Mouse (Mus musculus) regulatory T cell (primary cell): ENCODE measurements at regions not wholly inside any gene's neighbourhood (a gene's known extent, or its start where the extent isn't known, plus 50 kb on each side); places are given as distances from the start of the nearest gene placed in this dataset.
"Not testable (repeated sequence)": the region's sequence is repeated elsewhere in the genome, so short reads cannot be mapped to it uniquely, and the experiment has no call there.

ENCODE experiments used
- in situ Hi-C: fragments of 300-600 bp; cut with MboI, MseI; formaldehyde crosslinking; loops from one replicate; pipeline ENCODE4 v1.15.1; 2025; ENCODE audit warnings: high pct_unique_total_duplicates

DNA sequence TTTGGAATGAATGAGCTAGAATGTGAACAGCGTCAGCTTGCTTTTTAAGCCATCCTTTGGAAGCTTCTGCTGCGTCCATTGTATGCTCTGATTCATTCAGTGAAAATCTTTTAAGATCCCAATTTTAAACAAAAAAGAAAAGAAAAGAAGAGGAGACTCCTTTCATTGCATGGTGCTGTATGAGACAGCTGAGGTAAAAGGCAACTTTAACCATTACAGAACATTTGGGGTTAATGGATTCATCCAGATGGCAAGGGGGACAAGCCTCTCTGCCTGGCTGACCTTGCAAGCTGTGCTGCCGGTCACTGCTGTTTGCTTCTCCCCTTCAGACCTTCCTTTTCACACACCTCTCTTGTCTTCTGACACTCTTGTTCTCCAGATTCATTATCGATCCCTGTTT is 176.0 kb upstream of the Intu start:
- in situ Hi-C loops, result no loop called here

DNA sequence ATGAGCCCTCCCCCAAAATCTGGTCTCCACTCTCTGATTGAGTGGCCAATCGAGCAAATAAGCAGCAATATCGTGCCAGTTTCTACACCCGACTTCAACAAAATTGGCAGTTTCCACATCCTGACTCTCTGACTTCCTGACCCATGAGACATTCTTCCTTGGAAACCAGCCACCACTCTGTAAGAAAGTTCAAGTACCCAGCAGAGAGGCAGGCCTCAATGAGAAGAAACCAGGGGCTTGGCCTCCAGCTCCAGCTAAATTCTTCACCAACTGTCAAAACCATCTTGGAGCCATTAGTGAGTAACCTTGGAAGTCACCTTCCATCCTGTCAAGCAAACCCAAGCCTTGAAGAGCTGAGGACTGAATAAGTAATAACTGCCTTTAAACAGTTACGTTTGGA is 162.7 kb upstream of the Intu start:
- in situ Hi-C loops, result no loop called here

DNA sequence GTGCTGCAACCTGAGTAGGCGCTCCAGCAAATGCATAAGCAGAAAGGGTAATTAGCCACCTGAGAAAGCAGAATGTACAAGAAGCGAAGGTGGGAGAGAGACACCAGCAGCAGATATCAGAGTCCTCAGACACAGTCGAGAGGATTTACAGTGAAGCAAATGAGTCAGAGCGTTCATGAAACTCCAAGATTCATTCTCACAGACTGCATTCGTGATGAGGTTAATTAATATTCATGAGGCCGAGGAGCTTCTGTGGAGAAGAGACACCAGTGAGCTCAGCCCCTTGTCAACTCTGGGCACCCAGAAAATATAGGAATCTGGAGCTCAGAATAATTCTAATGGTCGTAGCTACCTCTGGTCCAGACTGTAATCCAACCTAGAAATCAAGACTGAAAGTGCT is 159.7 kb upstream of the Intu start:
- in situ Hi-C loops, result no loop called here

DNA sequence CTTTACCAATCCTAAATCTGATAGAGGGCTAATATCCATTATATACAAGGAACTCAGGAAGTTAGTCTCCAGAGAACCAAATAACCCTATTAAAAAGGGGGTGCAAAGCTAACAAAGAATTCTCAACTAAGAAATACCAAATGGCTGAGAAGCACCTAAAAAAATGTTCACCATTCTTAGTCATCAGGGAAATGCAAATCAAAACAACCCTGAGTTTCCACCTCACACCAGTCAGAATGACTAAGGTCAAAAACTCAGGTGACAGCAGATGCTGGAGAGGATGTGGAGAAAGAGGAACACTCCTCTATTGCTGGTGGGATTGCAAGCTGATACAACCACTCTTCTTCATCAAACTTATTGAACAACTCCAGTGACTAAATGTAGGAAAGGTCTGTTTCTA is 154.9 kb upstream of the Intu start:
- in situ Hi-C loops, result not testable (repeated sequence)

DNA sequence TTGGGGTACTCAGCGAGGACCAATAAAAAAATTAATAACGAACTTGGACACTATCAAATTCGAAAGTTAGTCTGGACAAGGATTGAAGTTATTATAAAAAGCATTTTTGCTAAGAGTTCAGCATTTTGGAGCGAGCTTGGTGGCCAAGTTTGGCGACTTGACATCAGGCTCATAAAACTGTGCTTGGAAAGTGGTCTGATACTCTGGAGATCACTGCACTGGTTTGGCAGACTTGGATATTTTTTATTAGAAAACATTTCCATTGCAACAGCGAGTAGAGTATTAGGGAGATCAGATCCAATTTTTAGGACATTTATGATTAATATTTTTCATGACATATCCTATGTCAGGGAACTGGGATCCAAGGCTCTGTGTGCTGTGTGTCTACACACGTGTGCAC is 153.7 kb upstream of the Intu start:
- in situ Hi-C loops, result no loop called here

DNA sequence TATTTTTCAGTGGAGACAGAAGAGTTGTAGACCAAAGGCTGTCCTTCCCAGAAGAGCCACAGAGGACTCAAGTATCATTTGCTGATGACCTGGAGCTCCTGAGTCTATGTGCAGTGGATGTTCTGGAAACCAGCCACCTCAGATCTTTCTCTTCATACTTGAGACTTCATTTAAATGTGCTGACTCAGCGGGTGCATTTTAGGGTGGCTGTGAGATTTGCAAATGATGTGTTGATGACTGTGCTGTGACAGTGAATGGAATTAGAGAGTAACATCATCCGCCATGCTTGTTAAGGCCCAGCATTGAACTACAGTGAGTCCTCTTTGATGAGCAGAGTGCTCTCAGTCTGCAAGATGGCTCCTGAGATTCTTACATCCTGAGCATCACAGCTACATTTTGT is 152.0 kb upstream of the Intu start:
- in situ Hi-C loops, result no loop called here

DNA sequence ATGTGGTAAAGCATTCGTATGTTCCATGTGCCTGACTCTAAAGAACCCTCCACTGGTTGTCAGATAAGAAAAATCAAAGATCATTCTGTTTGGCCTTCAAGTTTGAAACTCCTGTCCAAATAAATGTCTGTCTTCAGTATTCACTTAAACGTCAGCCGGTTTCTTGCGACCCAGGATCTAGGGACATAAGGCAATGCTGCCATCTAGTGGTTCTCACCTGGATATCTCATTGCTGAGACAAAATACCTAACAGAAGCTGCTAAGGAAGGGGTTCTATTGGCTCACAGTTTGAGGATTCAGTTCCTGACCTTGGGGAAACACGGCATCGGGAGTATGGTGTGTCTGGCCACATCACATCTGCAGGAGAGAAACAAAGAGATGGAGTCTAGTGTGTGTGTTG is 139.5 kb upstream of the Intu start:
- in situ Hi-C loops, result loop anchor here (5.0 kb wide), 1 partner anchor 1494 kb away; no protein-coding TSS in a partner anchor

DNA sequence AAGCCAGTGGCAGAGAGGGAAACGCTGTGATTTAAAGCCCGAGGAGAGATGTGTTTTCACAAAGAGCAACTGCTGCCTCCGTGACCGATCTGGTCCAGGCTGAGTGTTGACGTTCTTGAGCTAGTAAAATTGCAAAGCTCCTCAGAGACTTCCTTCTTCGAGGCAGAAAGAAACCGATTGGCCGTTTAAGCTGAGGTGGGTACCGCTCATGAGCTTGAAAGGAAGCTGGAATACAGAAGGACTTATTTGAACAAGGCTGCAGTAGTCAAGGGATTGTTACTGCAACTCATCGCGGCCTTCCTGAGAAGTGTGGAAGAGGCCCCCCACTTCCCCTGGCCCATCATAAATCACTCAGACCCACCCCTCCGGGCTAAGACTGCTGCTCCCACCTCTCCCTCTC is 132.9 kb upstream of the Intu start:
- in situ Hi-C loops, result no loop called here

DNA sequence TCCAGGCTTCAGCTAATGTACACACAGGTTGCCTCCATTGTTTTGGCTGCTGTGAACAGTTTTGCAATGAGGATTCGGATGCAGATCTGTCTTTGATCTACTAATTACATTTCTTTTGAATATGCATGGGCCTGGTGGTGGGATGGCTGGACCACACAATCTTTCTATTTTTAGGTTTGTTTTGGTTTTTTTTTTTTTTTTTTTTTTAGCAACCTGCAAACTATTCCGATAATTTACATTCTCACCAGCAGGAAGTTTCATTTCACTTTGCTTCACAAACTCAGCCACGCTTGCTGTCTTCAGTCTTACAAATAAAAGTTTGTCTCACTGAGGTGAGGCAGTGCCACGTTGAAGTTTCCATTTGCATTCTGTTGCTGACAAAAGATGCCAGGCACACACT is 127.7 kb upstream of the Intu start:
- in situ Hi-C loops, result no loop called here

DNA sequence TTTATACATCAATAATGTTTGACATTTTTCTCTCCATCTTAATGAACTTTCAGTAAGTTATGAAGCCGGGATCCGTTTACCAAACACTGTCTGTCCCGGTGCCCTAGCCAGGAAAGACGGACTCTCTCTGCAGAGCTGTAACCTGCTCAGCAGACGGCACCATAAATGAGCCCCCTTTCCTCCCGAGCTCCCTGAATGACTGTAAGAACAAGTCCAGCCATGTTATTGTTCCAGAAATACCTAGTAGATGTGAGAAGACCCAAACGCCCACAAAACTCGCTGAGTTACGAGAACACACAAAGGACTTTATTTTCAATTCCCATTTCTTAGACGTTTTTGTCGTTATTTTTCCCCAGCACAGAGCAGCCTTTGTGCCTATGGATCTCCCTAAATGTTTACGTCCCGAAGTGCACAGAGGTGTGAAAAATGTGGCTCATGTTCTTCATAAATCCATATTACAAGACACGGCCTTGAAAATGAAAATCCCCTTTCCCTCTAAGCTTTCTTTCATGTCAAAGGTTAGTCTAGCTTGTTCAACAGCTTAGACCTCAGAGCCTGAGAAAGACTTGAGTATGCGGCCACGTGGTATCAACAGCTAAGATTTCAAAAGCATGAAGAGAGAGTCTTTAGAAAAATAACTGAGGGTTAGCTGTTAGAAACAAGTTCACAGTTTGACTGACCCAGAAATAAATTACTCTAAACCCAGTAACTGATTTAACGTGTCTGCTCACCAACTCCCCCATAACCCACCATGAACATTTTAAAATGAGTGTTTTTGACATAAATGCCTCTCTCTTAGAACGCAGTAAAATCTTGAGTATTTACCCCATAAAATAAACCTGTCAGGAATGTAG is 125.8 kb upstream of the Intu start:
- in situ Hi-C loops, result no loop called here

DNA sequence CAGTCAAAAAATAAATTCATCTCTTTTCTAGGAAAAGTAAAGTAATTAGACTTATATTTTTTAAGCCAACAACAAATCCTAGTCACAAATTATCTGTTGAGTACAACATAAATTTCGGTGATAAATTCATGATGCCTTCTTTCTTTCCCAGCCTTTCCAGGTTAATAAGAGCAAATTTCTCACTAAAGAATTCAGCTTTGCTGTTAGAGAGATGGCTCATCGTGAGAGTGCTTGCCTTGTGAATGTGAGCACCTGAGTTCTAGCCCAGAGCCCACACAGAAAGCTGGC is 125.2 kb upstream of the Intu start:
- in situ Hi-C loops, result no loop called here

DNA sequence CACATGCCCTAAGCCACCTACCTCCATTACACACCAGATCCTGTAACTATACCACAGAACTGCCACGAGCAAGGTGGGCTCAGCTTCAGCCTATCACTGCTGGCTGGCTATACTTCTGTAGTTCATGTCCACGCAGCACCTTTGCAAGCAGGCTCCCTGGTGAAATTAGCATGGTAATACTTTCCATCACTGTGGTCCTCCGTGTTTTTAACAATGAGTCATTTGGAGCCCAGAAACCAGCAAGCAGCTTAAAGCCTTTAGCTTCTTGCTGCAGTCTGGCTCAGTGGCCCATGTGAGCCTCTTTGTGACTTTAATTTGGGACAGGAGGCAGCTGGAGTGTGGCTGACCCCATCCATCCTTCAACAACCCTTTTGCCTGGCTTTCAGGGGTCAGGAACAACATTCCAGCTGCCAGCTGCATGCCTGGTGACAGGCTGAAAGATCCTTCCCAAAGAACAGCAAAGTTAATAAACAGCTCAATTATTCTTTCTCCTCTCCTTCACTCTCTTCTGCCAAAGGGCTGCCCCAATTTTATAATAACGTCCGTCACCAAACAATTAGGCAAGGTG is 122.1 kb upstream of the Intu start:
- in situ Hi-C loops, result no loop called here

DNA sequence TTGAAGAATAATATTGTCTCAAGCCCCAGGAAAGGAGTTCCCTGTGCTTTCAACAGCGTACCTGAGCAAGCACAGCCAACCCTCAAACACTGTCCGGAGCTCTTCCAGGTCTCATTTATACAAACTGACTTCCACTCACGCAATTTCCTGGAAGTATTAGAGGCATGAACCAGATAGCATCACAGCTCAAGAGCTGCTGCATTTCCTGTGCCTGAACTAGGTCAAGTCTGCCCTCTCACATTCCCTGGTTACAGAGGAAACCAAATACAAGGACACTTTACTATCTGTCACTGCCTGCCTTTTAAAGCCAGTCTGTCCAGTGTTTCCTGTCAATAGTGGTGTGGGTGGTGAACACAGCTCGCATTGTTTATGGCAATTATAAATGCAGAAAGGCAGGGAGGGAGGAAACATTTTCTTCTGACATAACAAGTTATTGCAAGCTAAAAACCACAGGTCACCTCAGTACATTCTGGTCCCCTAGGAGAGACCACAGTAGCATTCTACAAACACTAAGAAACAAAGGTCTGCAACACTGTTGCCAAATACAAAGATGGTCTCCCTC is 120.3 kb upstream of the Intu start:
- in situ Hi-C loops, result no loop called here

DNA sequence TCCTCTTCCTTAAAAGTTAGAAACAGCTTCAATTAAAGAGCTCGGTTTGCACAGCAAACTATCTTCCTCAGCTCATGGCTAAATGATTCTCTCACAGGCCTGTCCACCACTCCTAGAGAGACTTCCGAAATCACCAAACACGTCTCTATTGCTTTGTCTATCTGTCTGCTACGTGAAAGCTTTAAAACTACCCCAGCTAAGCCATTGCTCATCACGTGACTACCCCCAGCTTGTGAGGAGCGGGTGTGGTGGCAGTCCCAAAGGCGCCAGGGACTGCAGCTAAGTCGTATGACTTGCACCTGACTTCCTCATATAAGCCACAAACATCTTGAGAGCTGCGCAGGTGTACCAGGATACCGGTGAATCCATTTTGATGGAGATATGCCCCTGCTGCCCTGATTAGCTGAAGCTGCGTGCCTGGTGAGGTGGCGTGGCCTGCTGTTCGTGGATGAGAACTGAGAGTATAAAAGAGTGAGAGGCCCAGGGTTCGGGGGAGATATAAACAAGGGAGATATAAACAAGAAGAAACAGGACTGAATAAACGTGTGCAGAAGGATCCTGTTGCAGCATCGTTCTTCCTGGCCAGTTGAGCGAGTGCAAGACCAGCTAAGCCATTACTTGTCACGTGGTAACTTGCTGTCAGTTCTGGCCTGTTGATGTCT is 105.8 kb upstream of the Intu start:
- in situ Hi-C loops, result not testable (repeated sequence)

DNA sequence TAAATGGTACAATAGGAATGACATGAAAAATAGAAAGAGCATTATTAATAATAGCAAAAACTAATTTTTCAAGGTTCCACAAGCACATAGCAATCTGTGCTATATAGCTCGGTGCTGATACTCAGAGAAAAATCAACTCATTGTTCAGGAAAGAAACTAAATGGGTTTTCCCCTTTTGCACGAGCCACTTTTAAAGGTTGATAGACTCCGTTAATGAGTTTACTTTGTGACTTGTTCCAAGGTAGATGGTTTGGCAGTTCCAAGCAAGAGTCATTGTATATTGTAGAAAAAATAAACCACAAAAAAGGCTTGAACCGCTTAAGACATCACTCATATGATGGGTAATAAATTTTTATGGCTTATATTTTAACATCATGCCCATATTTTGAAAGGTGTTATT is 105.0 kb upstream of the Intu start:
- in situ Hi-C loops, result no loop called here

DNA sequence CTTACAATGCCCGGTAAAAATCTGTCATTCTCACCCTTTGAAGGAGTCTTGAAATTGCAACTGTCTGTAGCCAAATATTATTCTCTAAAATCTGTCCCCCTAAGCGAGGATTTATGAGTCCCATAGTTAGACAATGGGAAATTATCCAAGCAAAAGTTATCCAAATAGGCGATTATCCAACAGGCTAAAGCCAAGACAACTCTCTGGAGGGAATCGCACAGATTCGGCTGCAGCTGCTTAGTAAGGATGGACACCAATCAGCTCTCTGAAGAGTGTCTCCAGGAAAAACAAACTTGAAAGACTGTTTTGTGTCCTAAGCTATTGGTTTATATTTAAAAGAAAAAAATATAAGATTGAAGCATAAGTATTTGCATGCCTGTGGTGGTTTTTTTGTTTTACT is 103.1 kb upstream of the Intu start:
- in situ Hi-C loops, result no loop called here

DNA sequence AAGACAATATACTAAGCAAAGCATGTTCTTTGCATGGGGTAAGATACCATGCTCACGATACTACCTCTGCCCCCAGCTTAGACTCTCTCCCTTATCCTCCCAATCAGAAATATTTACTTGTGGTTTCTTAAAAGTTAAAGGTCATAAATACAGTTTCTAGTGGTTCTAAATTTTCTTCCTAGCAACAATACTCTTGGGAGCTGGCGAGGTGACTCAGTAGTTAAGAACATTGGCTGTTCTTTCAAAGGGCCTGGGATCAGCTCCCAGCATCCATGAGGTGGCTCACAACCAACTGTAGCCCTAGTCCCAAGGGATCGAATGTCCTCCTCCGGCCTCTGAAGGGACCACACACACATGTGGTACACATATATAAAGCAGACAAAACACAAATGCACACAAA is 92.8 kb upstream of the Intu start:
- in situ Hi-C loops, result no loop called here

DNA sequence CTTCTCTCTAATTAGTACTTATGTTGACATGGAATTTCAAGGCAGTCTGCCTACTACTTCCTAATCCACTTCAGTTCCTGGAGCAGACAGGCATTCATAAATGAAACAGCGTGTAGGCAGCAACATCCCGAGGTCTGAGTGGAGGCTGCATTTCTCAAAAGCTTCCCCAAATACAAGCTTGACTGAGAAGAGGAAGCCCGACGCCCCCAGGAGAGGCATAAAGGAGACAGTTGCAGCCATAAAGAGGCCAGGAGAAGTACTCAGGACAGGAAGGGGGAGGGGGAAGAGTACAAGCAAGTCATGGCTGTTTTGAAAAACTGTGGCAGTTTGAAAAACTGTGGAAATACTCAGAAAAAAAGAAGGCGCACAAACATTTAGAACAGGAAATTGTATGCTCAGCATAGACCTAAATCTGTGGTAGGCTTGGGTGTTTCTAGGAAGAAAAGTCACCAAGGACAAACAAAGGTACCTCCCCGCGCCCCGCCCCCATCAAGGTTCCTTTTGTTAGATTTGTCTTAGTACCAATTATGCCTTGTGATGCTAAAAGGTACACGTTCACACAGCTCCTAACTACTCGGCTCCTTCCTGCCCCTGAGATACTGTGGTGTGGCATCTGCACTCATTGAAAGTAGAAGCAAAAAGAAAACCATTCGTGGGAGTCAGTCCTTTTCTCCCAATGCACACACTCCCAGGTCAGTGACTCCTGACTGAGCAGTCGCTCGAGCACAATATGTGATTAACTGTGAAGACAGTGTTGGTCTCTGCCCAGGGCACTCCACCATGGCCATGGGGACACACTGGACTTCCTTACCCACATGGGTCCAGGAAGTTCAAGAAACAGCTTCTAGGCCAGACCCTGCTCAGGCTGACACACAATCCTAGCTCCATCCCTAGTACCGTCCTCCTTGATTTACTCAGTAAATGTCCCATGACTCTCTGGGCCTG is 89.7 kb upstream of the Intu start:
- in situ Hi-C loops, result no loop called here

DNA sequence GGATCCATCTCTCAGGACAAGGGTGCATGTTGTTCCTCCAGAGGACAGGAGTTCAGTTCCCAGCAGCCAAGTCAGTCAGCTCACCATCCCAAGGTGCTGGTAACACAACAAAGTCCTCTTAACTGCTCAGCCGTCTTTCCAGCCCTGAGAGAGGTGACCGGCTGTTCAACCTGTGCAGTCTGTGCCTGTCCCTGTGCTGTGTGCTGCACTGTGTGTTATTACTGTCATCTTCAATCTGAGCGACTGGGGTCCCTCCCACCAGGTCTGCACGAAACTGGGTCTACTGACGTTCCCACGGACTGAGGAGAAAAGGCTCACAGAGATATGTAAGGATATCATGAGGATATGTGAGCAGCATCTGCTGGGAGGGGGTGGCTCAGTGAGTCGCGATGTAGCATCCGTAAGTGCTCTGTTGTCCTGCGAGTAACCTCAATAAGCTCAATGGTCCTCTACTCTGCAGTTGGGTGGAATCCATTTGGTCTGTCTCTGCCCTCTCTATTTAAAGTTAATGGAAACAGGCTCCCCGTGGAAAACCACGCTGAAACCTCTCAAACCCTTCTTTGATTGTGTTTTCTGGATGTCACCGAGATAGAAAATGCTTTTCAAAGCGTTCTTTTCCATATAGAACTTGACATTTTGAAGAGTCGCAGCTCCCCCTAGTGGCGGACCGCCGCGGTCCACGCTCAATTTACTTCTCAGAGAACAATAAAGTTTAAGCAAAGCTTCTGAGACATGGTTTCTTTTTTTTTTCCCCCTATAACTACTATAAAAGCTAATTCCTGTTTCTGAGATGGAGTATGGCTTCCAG is 87.1 kb upstream of the Intu start:
- in situ Hi-C loops, result no loop called here

DNA sequence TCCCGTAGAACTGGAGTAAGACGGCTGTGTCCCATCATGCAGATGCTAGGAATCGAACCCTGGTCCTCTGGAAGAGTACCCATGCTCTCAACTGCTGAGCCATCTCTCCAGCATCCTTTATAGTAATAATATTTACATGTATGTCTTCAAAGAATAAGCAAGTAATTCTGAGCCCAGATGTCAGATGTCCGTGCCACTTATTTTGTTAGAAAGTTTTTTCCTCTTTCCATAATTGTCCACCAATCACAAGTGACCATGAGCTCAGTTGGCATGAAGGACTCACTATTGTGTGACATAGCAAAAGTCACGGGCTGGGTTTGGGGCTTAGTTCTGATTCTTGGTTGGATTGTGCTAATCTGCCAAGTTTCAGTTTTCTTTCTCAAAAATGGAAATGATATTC is 78.1 kb upstream of the Intu start:
- in situ Hi-C loops, result no loop called here

DNA sequence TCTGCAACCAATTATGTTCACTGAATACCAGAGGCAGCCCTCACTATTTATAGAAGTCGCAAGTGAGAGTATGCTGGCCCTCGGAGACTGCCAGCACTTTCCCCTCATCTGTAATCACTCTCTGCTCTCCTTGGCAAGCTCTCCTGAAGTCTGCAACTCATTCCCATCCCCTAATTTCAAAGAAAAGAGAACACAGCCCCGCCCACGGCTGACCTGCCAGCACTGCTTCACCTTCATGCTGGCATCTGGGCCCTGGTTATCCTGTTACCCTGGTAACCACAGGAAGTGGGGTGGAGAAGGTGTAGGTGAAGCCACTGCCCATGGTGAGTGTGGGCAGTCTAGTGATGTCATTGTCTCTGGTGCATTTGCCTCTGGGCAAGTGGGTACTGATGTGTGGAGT is 77.5 kb upstream of the Intu start:
- in situ Hi-C loops, result no loop called here
